Comparison of ENCODE assay signal across 8 mouse cellular contexts in the genomic region with DNA sequence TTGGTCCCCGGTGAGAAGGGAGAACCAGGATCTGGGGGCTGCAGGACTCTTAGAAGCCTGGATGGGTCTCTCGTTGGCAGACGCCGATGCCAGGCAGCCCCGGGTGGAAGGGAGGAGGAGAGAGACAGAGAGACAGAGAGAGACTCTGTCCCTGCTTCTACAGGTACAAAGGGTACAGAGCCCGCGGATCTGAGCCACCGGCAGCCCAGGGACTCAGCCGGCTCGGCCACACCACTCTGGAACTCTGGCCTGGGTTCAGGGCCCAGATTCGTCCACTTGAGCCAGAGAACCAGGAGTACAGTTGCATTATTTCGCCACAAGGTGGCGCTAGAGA.
DNase-seq lines count a peak whose midpoint lies in the region; ATAC-seq and TF ChIP-seq lines count a peak whose summit lies in the region.

No protein-coding gene starts in this region.

- no peaks in the 10 kb centered on the region for H3K27me3 ChIP-seq in hindbrain, embryonic 13.5 days
- H3K27me3 ChIP-seq in midbrain, embryonic 15.5 days (replicated peaks), result no peaks in the 10 kb centered on the region

- no peaks in the 10 kb centered on the region for H3K4me1 ChIP-seq in cortical plate, adult 2 months (ENCODE audit: control insufficient read depth, insufficient read depth, low read length)
- no peaks in the 10 kb centered on the region for H3K4me1 ChIP-seq in hindbrain, embryonic 13.5 days (replicated peaks)
- H3K4me1 ChIP-seq in midbrain, embryonic 15.5 days, result no peaks in the 10 kb centered on the region

- H3K4me3 ChIP-seq in left cerebral cortex, adult 2 months, result peak overlapping the region; percentile 39
- peak overlapping the region; percentile 23 for H3K4me3 ChIP-seq in cortical plate, adult 2 months (ENCODE audit: insufficient read depth, low read length)
- peak overlapping the region; percentile 19 for H3K4me3 ChIP-seq in hindbrain, embryonic 13.5 days
- peak overlapping the region; percentile 20 for H3K4me3 ChIP-seq in midbrain, embryonic 15.5 days

- whole genome bisulfite sequencing in hindbrain, embryonic 13.5 days, result 52% methylated on average over 13 of the region's 13 CpGs
- 55% methylated on average over 13 of the region's 13 CpGs for WGBS in midbrain, embryonic 15.5 days

- no peak for DNase-seq in left cerebral cortex, adult 2 months (ENCODE audit: extremely low spot score in 1 of 2, low spot score in 2 of 2)
- DNase-seq in left cerebral cortex, postnatal 10 days (ENCODE audit: extremely low spot score in 1 of 2, low spot score in 2 of 2), result no peak
- no peak for DNase-seq in thymus, adult 18-20 months
- DNase-seq in gastrocnemius, postnatal 14 days, result no peak

- peak overlapping the region; percentile 49; the same call in 1 of the 2 replicates for H3K9ac ChIP-seq in hindbrain, embryonic 13.5 days
- H3K9ac ChIP-seq in midbrain, embryonic 15.5 days, result peak overlapping the region; percentile 27

- no peaks in the 10 kb centered on the region for H3K36me3 ChIP-seq in hindbrain, embryonic 13.5 days
- no peaks in the 10 kb centered on the region for H3K36me3 ChIP-seq in midbrain, embryonic 15.5 days (replicated peaks)

- H3K27ac ChIP-seq in left cerebral cortex, adult 2 months, result peak overlapping the region; percentile 52
- H3K27ac ChIP-seq in cortical plate, adult 2 months (ENCODE audit: insufficient read depth, low read length), result no peak overlapping the region
- H3K27ac ChIP-seq in hindbrain, embryonic 13.5 days, result no peak overlapping the region
- H3K27ac ChIP-seq in midbrain, embryonic 15.5 days, result no peak overlapping the region

- no peak for TF ChIP-seq POLR2A in cortical plate, adult 2 months (IDR thresholded peaks at IDR 0.05; ENCODE audit: extremely low read depth, insufficient read depth, low read length)

- intact Hi-C loops in left cerebral cortex, adult 2 months (cut with DNase I), result loop anchor here (2.0 to 10.0 kb wide), 5 partner anchors 89 to 527 kb away; a partner anchor contains a TSS
- intact Hi-C loops in left cerebral cortex, postnatal 10 days (cut with DNase I), result no loop called here
- intact Hi-C loops in gastrocnemius, postnatal 14 days (cut with DNase I; ENCODE audit: low total_unique reads), result no loop called here

- H3K9me3 ChIP-seq in hindbrain, embryonic 13.5 days, result no peaks in the 10 kb centered on the region
- H3K9me3 ChIP-seq in midbrain, embryonic 15.5 days, result no peaks in the 10 kb centered on the region

- no peak for TF ChIP-seq CTCF in left cerebral cortex, adult 2 months (IDR thresholded peaks at IDR 0.05)
- no peak for TF ChIP-seq CTCF in cortical plate, adult 2 months (IDR thresholded peaks at IDR 0.05; ENCODE audit: extremely low read depth, insufficient read depth, low read length)

- peak overlapping the region; percentile 36 for H3K4me2 ChIP-seq in hindbrain, embryonic 13.5 days
- H3K4me2 ChIP-seq in midbrain, embryonic 15.5 days, result peak overlapping the region; percentile 42

- ATAC-seq in hindbrain, embryonic 13.5 days (ENCODE audit: low FRiP score), result peak; percentile 70; the same call in 1 of the 2 replicates
- no peak for ATAC-seq in midbrain, embryonic 15.5 days (replicated peaks)
- no peak for ATAC-seq in monocyte, adult 5-6 weeks (replicated peaks; ENCODE audit: insufficient number of reproducible peaks, low FRiP score, low TSS enrichment, poor library complexity, severe bottlenecking)
